Mouse (Mus musculus) E14TG2a.4 (cell line): ENCODE results near the gene Pbrm1.

Experiments used
- H3K27me3 ChIP-seq: 2 replicates; pipeline ENCODE4 v1.6.1; 2014; ENCODE audit warnings: low read length, control low read depth; ENCODE audit not compliant: insufficient read depth
- H3K36me3 ChIP-seq: 2 replicates; pipeline ENCODE4 v1.6.1; 2014; ENCODE audit warnings: low read length, control low read depth; ENCODE audit not compliant: insufficient read depth
- H3K4me1 ChIP-seq: replicated peaks from 2 replicates; pipeline ENCODE4 v1.6.1; 2014; ENCODE audit warnings: low read depth, low read length, control low read depth
- H3K4me3 ChIP-seq: replicated peaks from 2 replicates; pipeline ENCODE4 v1.5.1; 2014; ENCODE audit warnings: mild to moderate bottlenecking, low read length
- H3K9me3 ChIP-seq: 2 replicates; pipeline ENCODE4 v1.6.1; 2014; ENCODE audit warnings: low read length, control low read depth
- CTCF ChIP-seq: conservative IDR thresholded peaks from 2 replicates; pipeline ENCODE4 v1.5.1; 2014; ENCODE audit warnings: low read length
- NANOG ChIP-seq: IDR thresholded peaks from 2 replicates; pipeline ENCODE4 v1.6.1; 2014; ENCODE audit warnings: borderline replicate concordance, low read length, mixed read lengths
- POU5F1 ChIP-seq: IDR thresholded peaks from 2 replicates; pipeline ENCODE4 v1.6.1; 2014; ENCODE audit warnings: low read length, borderline replicate concordance

Gene Pbrm1

DNA sequence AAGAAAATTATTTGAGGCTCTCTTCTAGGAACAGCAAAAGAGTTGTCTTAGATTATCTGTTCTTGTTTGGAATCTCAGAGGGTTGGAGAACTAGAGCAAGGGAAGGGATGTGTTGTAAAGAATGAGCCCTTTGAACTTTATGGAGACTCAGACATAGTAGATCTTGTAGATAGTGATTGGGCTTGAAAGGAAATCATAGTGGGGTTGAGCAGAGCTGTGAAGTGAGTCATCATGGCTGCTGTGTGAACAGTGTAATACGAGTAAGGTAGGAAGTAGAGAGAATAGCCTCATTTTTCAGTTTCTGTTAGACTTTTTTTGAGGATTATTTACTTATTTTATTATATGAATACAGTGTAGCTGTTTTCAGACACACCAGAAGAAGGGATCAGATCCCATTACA lies 71.0 kb downstream of the Pbrm1 start:
- Histone ChIP-seq H3K27me3 (no peaks in the 10 kb centered on the region), H3K9me3 (no peaks in the 10 kb centered on the region), H3K4me3 (no peak overlapping the region), H3K4me1 (no peaks in the 10 kb centered on the region), H3K36me3 (peaks cover 73% of the 10 kb centered on the region)
- TF ChIP-seq POU5F1 (no peak), CTCF (no peak), NANOG (no peak)

DNA sequence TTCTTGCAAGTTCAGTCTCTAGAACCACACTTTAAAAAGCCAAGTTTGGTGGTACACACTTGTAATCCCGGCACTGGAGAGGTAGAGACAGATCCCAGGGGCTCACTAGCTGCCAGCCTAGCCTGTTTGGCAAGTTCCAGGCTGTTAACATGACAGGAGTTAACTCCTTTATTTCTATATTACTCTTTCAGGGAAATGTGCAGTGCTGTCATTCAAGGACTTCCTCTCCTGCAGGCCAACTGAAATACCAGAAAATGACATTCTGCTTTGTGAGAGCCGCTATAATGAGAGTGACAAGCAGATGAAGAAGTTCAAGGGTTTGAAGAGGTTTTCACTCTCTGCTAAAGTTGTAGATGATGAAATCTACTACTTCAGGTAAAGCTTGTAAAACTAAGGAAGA lies 86.2 kb downstream of the Pbrm1 start:
- no peaks in the 10 kb centered on the region for H3K9me3 ChIP-seq
- TF ChIP-seq NANOG (no peak), POU5F1 (no peak), CTCF (no peak)
- H3K36me3 ChIP-seq = peaks cover 73% of the 10 kb centered on the region
- H3K4me3 ChIP-seq = no peak overlapping the region
- no peaks in the 10 kb centered on the region for H3K27me3 ChIP-seq
- H3K4me1 ChIP-seq = no peaks in the 10 kb centered on the region

DNA sequence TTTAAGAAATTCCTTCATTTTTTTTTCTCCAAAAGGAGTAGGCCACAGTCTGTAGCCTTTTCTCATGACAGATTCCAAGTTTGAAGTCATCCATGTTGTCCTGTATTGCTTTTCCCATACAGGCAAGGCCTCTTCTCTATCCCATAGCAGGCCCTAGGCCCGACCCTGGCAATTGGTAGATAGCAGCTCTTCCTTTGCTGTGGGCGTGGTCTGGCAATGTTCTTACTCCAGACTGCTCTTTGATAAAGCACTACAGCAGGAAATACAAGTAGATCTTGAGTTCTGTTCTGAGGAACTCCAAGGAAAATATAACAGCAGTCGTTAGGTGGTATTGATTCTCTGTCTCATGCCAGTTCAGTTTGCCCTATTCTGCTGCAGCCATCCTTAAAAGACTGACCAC lies 91.7 kb downstream of the Pbrm1 start:
- Histone ChIP-seq H3K9me3 (no peaks in the 10 kb centered on the region), H3K36me3 (peaks cover 93% of the 10 kb centered on the region), H3K27me3 (no peaks in the 10 kb centered on the region), H3K4me3 (no peak overlapping the region), H3K4me1 (no peaks in the 10 kb centered on the region)
- no peak for TF ChIP-seq POU5F1
- no peak for TF ChIP-seq CTCF
- no peak for TF ChIP-seq NANOG

DNA sequence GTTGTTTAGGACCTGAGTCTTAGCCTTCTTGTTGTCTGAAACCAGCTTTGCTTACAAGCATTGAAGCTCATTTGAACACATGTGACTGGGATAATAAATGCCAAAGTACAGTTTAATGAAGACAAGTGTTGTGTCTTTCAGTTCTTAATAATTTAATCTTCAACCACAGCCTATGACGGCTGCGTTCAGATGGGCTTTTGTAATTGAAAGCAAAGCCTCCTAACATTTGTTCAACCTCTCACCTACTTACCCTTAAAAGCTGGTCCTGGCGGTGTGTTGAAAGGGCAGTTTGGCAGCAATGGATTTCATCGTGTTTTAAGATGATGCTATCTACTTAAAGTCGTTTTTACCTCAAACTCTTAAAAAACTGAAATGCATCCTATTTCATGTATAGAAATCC lies 93.2 kb downstream of the Pbrm1 start:
- H3K36me3 ChIP-seq = peaks cover 93% of the 10 kb centered on the region
- no peaks in the 10 kb centered on the region for H3K27me3 ChIP-seq
- H3K9me3 ChIP-seq = no peaks in the 10 kb centered on the region
- H3K4me1 ChIP-seq = no peaks in the 10 kb centered on the region
- H3K4me3 ChIP-seq = no peak overlapping the region
- no peak for TF ChIP-seq POU5F1
- no peak for TF ChIP-seq NANOG

DNA sequence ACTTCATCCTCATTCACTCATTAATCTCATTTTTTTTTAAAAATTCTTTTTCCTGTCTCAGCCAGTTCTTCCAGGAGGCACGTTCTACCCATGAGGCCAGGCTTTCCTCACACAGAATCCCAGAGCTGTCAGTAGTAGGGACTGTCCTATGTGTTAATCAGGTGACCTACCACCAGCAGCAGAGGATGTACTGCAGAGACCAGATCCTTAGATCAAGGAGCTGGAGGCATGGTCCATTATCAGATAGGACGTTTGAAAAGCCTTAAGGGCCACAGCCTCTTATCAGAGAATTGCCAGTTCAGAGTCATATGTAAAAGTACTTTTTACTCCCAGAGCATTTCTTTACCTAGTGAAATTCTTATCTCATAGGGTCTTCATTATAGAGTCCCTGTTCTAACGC lies 95.1 kb downstream of the Pbrm1 start:
- Histone ChIP-seq H3K4me1 (no peaks in the 10 kb centered on the region), H3K4me3 (no peak overlapping the region), H3K9me3 (no peaks in the 10 kb centered on the region), H3K27me3 (no peaks in the 10 kb centered on the region), H3K36me3 (peaks cover 94% of the 10 kb centered on the region)
- TF ChIP-seq NANOG (no peak), POU5F1 (no peak), CTCF (no peak)

DNA sequence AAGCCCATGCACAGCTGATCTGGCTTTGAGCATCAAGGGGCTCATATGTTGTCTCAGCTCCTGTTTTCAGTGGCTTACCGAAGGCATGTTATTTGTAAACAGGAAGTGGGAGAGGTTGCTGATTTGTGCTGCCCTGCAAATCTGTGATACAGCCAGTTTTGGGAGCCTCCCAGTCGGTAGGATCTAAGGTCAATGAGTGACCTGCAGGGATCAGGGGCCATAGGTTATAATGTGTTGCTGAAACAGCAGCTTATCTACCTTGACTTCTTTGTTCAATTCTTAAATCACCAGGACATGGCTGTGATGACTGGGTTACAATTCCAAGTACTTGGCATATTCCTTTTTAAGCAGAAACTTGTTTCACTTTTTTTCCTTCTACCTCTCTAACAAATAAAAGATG lies 96.6 kb downstream of the Pbrm1 start:
- TF ChIP-seq CTCF (no peak), POU5F1 (no peak), NANOG (no peak)
- H3K4me1 ChIP-seq = no peaks in the 10 kb centered on the region
- H3K9me3 ChIP-seq = no peaks in the 10 kb centered on the region
- H3K27me3 ChIP-seq = no peaks in the 10 kb centered on the region
- H3K36me3 ChIP-seq = peaks cover 89% of the 10 kb centered on the region
- H3K4me3 ChIP-seq = no peak overlapping the region

DNA sequence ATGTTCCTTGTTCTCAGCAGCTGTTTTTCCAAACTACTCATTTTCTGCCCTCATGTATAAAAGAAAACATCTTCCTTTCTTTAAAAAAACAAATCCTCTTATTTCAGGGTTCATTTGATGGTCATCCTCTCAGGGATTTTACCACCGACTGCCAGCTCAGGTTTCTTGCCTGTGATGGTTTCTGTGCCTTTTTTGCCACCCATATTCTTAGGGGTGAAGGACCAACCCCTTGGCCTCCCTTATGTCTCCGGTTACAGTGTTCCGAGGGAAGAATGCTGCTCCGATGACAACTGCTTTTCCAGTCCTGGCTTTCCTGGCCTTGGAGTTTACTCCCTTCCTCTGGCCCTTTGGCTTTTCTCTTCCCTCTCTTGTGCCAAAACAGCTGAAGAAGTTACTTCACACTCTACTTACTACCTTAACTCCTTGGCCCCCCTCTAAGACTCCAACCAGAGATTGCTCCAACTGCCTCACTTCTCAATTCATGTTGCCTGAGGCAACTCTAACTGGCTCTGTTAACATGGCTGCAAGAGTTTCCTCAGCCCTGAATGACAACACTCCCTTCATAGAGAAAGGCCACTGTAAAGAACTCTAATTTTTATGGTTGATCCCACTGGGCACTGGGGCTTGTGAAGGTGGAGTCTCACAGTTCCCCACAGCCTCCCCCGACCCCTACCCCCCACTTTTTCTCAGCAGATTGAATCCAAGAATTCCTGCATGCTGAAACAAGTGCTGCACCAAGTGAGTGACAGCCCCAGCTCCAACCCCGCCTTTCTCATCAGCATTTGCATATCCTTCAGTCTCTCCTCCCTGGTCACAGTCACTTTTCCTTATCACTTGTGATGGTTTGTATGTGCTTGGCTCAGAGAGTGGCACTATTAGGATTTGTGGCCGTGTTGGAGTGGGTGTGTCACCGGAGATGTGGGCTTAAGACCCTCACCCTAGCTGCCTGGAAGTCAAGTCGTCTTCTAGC lies 106.5 kb downstream of the Pbrm1 start:
- Histone ChIP-seq H3K4me1 (peaks cover 54% of the 10 kb centered on the region), H3K4me3 (no peak overlapping the region), H3K27me3 (no peaks in the 10 kb centered on the region), H3K36me3 (peaks cover 50% of the 10 kb centered on the region), H3K9me3 (no peaks in the 10 kb centered on the region)
- TF ChIP-seq POU5F1 (no peak), CTCF (no peak), NANOG (no peak)

DNA sequence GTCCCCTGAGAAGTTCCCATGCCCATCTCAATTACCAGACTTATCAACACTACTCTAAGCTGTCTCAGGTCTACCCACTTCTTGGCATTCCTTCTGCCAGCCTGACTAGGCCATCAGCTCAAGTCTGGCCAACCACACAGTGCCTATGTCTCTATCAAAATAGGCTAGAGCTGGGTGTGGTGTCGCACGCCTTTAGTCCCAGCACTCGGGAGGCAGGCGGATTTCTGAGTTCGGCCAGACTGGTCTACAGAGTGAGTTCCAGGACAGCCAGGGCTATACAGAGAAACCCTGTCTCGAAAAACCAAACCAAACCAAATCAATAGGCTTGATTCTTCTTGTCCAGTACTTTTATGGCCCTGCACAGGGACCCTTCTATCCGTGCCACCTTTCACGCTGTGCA lies 107.9 kb downstream of the Pbrm1 start:
- H3K4me3 ChIP-seq = 0 out of 2 replicates have a peak overlapping the region, but pooled peaks have one; percentile 14
- H3K4me1 ChIP-seq = peaks cover 60% of the 10 kb centered on the region
- peaks cover 42% of the 10 kb centered on the region for H3K36me3 ChIP-seq
- TF ChIP-seq CTCF (no peak), NANOG (no peak), POU5F1 (no peak)
- H3K9me3 ChIP-seq = no peaks in the 10 kb centered on the region
- H3K27me3 ChIP-seq = peaks cover 7% of the 10 kb centered on the region

DNA sequence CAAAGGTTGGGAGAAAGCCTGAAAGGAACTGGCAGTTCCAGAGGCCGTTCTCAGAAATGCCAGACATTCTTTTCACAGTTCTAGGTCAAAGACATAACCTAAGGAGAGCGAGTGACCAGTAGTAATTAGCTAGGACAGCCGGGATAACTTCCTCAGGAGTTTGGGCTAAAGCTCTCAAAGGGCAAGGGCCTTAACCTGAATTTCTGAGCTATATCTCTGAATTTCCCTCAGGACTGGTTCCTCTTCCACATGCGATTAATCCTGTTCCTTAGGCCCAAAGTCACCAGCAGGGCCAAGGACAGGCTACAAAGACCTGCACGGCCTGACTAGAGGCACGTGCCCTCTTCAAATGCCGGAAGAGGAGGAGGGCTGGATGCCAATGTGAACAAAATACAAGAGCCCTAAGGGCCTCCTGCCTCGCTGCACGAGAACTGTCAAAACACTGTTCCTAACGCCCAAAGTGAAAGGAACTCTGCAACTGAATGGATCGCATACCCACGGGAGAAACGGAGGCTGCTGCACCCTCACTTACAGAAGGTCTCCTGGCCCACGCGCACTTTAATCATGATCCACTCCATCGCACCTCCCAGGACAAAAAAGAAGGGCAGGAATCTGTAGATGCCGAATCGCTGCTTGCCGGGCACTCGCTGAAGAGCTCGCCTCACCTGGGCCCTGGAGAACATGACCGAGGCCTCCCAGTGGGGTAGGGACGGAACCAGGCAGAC lies 109.3 kb downstream of the Pbrm1 start:
- TF ChIP-seq POU5F1 = no peak
- no peak for TF ChIP-seq CTCF
- no peak for TF ChIP-seq NANOG
- H3K27me3 ChIP-seq = peaks cover 12% of the 10 kb centered on the region
- H3K9me3 ChIP-seq = no peaks in the 10 kb centered on the region
- H3K36me3 ChIP-seq = peaks cover 47% of the 10 kb centered on the region
- peaks cover 74% of the 10 kb centered on the region for H3K4me1 ChIP-seq
- peak overlapping the region; percentile 93 for H3K4me3 ChIP-seq
